Mouse (Mus musculus) frontal cortex, adult 2 months (tissue): ENCODE data around the gene Tmem151b. TPM values are rescaled to one million over a fixed set of nuclear protein-coding genes. Genes with fewer than 3 reads are reported as not detected.

Experiments used
- DNase-seq, 2 experiments: peaks; one replicate each; pipeline ENCODE4 v3.0.0; 2022; ENCODE audit warnings: low spot score in 1 of 2; ENCODE audit errors: extremely low spot score in 1 of 2
- polyA plus RNA-seq: library from polyadenylated mRNA; depleted of rRNA; stranded (reverse); fragments of >200 nt; gene quantifications from 2 replicates; pipeline ENCODE4 v1.2.3, GENCODE M21; 2012; rRNA removed

Tmem151b gene
- 68.7 and 72.1 TPM in 2 replicates for polyA plus RNA-seq

GRCm38 (mm10) chr17:45549617-45550181, at the start of gene Tmem151b:
Gene Tmem151b (minus strand): TSS chr17:45549677.
- peak in 1 of 2 experiments; percentile 65 for DNase-seq

DNA sequence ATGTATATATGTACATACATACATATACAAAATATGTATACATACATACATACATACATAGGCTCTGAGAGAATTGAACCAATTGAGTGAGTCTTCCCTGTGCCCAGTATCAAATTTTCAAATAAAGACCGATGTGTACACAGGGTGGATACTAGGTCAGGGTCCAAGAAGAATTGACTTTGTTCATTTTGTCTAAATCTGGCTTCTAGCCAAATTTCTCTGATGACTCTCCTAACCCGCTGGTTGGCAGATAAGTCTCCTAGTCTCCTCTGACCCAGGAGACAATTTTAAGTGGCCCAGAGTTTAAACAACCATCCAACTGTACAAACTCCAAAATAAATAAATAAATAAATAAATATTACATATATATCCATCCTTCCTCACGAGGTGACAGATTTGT, 49.4 kb upstream of the Tmem151b start:
- no peak for DNase-seq

DNA sequence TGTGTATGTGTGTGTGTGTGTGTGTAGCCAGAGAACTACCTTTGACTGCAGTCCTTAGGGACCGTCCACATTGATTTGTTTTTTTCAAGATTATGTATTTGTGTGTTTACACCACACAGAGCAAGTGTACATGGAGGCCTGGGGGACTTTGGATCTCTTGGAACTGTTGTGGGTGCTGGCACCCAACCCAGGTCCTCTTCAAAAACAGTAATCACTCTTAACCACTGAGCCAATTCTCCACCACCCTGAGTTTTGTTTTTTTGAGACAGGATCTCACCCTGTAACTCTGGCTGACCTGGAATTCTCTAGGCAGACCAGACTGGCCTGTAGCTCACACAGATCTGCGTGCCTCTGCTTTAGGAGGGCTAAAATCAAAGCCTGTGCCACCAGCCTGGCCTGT, 48.9 kb upstream of the Tmem151b start:
- DNase-seq, result no peak

GRCm38 (mm10) chr17:45597787-45598186, 48.3 kb upstream of the Tmem151b start:
- no peak for DNase-seq

DNA sequence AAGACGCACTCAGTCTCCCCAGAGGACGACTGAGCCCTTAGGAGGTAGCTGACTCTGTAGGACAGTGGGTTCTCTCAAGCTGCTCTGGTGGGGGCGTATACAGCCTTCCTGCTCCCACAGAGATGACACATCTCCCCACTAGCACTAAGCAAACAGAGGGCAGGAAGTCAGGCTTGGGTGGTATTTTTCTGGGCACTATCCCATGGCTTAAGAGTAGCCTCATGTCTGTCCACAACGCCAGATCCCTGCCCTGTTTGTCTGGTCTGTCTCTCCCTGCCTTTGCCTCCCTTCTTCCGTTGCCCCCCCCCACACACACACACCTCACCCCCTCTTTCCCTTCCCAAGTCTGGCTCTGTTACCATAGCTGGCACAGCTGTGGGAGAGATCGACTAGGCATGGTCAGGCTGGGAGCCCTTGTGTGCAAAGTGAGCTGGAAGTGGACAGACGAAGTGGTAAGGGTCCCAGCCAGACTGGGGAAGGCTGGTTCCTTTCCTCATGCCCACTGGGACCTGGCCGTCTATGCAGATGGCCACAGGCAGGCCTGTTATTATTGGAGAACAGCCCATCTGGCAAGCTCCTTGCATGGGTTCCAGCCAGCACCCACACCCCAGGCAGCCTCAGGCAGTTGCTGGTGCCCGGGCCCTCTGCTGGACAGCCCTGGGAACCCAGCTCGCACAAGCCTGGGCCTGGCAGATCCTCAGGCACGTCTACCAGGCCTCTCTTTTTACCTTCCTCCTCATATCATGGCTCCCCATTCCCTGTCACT, 47.3 kb upstream of the Tmem151b start:
- peak in 1 of 2 experiments; percentile 73 for DNase-seq

GRCm38 (mm10) chr17:45595736-45596390, 46.4 kb upstream of the Tmem151b start:
- peak in 1 of 2 experiments; percentile 59 for DNase-seq

DNA sequence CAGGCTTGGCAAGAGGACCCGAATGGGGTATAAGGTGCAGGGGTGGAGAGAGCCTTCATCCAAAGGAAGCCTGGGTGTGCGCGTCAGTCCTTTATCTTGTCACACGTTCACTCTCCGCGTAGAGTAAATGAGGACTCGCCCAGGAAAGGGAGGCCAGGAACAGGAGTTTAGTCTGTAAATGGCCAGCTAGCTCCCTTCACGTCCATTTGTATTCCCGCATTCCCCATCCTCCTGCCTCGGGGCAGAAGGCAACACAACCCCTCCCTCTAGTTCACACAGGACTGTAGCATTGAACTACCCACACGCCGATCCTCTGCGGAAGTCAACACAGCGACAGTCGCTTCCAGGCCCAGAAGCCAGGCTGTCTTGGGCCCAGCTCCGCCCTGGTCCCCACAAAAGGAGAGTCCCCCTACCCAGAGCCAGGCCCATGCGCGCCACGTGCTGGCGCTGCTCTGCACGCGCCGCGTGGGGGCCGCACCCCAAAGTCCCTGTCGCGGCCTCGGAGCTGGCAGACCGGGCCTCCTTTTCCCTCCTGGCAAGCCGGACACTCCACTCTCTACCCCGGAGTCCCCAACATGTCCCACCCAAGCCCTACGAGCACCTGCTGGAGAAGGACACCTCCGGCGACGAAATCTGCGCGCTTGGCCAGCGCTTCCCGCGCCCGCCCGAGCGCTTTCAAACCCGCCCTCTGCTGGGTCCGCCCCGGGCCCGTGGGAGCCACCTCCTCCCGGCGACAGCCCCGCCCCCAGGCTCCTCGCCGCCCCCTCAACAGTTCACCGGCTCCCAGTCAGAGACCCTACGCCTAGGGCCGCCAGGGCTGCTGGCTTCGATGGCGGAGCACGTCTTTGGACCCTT, 45.6 kb upstream of the Tmem151b start:
- DNase-seq, result no peak

DNA sequence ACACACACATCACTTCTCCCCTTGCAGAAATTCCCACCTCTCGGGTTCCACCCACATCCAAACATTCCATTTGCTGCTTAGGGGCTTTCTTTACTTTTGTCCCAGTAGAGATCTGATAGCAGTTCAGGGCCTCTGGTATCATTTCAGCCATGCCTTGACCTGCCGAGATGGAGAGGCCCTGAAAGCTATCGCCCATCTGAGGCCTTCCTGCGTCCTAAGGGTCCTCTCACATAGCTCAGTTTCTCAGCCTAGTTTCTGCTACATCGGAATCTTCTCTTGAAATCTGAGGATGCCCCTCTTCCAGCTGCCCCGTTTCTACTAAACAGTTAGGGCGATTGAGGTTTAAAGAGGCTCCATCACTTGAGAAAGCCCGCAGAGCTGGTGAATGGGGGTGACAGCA, 44.7 kb upstream of the Tmem151b start:
- DNase-seq, result no peak

DNA sequence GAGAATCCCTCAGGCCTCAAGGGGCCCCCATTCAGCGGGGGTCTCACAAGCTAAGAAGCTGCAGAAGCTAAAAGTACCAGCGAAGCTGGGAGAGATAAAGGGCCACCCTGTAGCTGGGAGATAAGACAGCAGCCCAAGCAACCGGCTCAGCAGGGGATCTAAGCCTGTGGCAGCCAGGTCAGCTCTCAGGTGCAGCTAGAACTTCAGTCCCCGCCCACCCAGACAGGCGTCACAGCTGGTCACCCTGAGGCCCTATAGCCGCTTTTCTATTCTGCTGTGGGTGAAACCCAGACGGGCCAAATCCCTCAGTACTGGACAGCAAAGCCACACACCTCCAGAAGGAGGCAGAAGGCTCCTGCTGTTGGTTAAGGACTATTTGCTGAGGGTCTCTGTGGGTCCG, 44.0 kb upstream of the Tmem151b start:
- DNase-seq, result no peak

- DNase-seq, result no peak
These were observed 43.3 kb upstream of the Tmem151b start for GRCm38 (mm10) chr17:45592606-45593431.

GRCm38 (mm10) chr17:45591701-45592605, 42.5 kb upstream of the Tmem151b start:
- DNase-seq, result no peak

GRCm38 (mm10) chr17:45590410-45590809, 40.9 kb upstream of the Tmem151b start:
- no peak for DNase-seq

- DNase-seq, result no peak
These were observed 40.4 kb upstream of the Tmem151b start for GRCm38 (mm10) chr17:45589844-45590243.

DNA sequence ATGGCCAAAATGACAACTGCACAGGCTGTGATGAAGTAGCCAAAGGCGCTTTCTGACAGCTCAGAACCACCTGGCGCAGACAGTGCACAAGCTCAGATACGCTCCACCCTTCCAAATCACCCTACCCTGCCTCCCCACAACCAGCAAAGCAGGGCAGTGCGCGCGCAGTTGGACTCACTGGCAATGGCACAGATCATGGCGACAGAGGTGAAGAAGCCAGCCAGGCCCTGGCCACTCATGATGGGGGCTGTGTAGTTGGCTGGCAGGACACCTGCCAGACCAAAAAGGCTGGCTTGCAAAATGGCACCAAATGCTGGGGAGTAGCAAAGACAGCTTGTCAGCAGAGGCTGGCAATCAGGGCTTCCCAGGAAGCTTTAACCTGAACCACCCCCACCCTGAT, 39.8 kb upstream of the Tmem151b start:
- DNase-seq, result no peak

DNA sequence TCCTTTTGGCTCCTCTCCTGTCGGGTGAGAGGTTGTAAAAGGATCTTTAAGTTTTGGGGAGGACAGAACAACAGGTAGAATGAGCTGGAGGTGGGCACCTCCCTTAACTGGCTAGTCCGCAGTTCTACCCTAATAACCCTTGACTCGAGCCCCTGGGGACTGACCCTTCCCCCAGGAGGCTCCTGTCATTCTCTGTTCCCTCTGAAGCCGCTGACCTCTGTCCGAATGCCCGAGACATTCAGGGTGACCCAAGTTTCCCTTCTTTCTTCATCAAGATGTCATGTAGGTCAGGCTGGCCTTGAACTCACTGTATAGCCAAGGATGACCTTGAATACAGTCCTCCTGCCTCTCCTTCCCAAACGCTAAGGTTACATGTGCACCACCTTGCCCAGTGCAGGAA, 38.9 kb upstream of the Tmem151b start:
- DNase-seq, result no peak

- no peak for DNase-seq
These were observed 37.0 kb upstream of the Tmem151b start for GRCm38 (mm10) chr17:45586449-45586837.

GRCm38 (mm10) chr17:45585725-45586448, 36.4 kb upstream of the Tmem151b start:
- DNase-seq, result no peak

GRCm38 (mm10) chr17:45584939-45585678, 35.6 kb upstream of the Tmem151b start:
- peak in 1 of 2 experiments; percentile 85 for DNase-seq
